Mouse (Mus musculus): ENCODE data around the gene Aak1. TPM values are rescaled to one million over a fixed set of nuclear protein-coding genes. Genes with fewer than 3 reads are reported as not detected.

Aak1 gene
- polyA plus RNA-seq, 1 experiment from 2014 or later: 33.5 TPM

GRCm38 (mm10) chr6:86992349-86992748 is 143.0 kb downstream of the Aak1 start:
- Histone ChIP-seq H3K27ac (ENCODE audit: poor library complexity, severe bottlenecking) (no peak overlapping the region), H3K4me3 (no peak overlapping the region), H3K9me3 (replicated peaks) (no peaks in the 10 kb centered on the region), H3K27me3 (replicated peaks) (no peaks in the 10 kb centered on the region), H3K4me1 (replicated peaks) (peaks cover 57% of the 10 kb centered on the region), H3K4me2 (no peak overlapping the region), H3K9ac (no peak overlapping the region), H3K36me3 (peaks cover 16% of the 10 kb centered on the region)
- no peak for ATAC-seq (ENCODE audit: insufficient number of reproducible peaks, low FRiP score)
- WGBS: 92% methylated on average over 8 of the region's 8 CpGs

GRCm38 (mm10) chr6:86994254-86994653 is 144.9 kb downstream of the Aak1 start:
- Histone ChIP-seq H3K9ac (no peak overlapping the region), H3K27ac (ENCODE audit: poor library complexity, severe bottlenecking) (no peak overlapping the region), H3K27me3 (replicated peaks) (no peaks in the 10 kb centered on the region), H3K4me2 (no peak overlapping the region), H3K4me1 (replicated peaks) (peaks cover 40% of the 10 kb centered on the region), H3K9me3 (replicated peaks) (no peaks in the 10 kb centered on the region), H3K36me3 (peaks cover 29% of the 10 kb centered on the region), H3K4me3 (no peak overlapping the region)
- no peak for ATAC-seq (ENCODE audit: insufficient number of reproducible peaks, low FRiP score)
- WGBS: 64% methylated on average over 4 of the region's 4 CpGs

DNA sequence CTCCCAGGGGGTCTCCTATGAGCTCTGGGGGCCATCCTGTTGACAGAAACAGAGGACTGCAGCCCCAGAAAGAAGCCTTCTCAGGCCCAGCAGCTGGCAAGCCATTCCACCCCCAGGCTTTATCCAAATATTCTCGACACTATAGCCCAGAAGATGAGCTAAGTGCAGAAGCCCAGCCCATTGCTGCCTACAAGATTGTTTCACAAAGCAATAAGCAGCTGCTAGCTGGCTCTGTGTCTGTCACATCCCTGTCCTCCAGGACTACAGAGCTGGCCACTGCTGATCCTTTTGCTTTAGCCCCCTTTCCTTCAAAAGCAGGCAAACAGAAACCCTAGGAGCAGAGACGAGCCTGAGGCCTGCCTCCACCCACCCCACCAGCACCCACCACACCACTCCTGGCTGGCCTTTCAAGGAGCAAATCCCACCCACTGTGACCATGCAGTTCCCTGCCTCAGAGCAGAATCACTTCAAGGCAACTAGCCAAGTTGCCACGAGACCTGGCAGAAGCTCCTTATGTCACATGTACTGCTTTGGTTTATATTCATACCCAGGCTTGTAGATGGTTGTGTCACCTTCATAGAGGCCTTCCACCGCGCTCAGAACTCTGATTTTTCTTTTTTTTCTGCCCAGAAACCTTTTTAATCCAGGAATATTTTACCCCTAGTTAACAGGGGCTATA is 147.5 kb downstream of the Aak1 start:
- Histone ChIP-seq H3K4me1 (replicated peaks) (peaks cover 21% of the 10 kb centered on the region), H3K4me3 (no peak overlapping the region), H3K27ac (ENCODE audit: poor library complexity, severe bottlenecking) (no peak overlapping the region), H3K9ac (no peak overlapping the region), H3K27me3 (replicated peaks) (no peaks in the 10 kb centered on the region), H3K9me3 (replicated peaks) (no peaks in the 10 kb centered on the region), H3K4me2 (no peak overlapping the region), H3K36me3 (peaks cover 32% of the 10 kb centered on the region)
- ATAC-seq (ENCODE audit: insufficient number of reproducible peaks, low FRiP score): no peak
- 82% methylated on average over 5 of the region's 5 CpGs for WGBS

DNA sequence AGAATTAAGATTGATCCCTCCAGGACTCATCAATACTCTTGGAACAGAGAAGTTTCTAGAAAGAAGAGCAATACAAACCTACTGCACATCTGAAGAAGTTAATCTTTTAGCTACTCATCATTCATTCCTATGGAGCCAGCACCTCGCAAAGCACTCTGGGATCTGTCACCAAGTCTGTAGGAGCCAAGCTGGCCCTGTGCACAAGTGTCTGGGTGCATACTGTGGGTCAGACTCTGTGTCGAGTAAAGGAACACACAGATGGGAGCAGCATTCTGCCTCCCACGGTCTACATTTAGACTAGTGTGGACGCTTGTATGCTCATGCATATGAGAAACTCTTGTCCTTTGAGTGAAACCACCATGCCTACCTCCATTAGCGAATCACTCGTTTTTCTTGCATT is 148.0 kb downstream of the Aak1 start:
- no peak overlapping the region for H3K9ac ChIP-seq
- H3K27ac ChIP-seq (ENCODE audit: poor library complexity, severe bottlenecking): no peak overlapping the region
- WGBS: 86% methylated on average over 6 of the region's 6 CpGs
- no peaks in the 10 kb centered on the region for H3K9me3 ChIP-seq (replicated peaks)
- peaks cover 32% of the 10 kb centered on the region for H3K36me3 ChIP-seq
- no peak overlapping the region for H3K4me3 ChIP-seq
- H3K4me2 ChIP-seq: no peak overlapping the region
- ATAC-seq (ENCODE audit: insufficient number of reproducible peaks, low FRiP score): no peak
- H3K27me3 ChIP-seq (replicated peaks): no peaks in the 10 kb centered on the region
- peaks cover 19% of the 10 kb centered on the region for H3K4me1 ChIP-seq (replicated peaks)

DNA sequence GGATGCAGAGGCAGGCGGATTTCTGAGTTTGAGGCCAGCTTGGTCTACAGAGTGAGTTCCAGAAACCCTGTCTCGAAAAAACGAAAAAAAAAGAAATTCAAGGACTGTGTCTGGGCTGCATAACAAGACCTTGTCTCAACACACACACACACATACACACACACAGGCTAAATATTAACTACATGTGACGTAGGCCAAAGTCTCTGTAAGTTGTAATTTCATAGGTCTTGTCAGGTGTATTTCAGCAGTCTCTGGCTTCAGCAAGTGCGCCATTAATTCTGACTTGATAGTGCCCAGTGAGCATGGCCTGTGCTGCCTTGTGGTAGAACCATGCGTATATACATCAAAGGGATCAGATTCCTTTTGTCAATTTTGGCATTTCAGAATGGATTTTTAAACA is 152.7 kb downstream of the Aak1 start:
- peaks cover 6% of the 10 kb centered on the region; the same call in 1 of the 2 replicates for H3K9me3 ChIP-seq (replicated peaks)
- H3K36me3 ChIP-seq: peaks cover 22% of the 10 kb centered on the region
- H3K4me1 ChIP-seq (replicated peaks): peaks cover 8% of the 10 kb centered on the region
- 87% methylated on average over 6 of the region's 6 CpGs for WGBS
- no peak overlapping the region for H3K9ac ChIP-seq
- no peak for ATAC-seq (ENCODE audit: insufficient number of reproducible peaks, low FRiP score)
- H3K4me3 ChIP-seq: no peak overlapping the region
- no peak overlapping the region for H3K4me2 ChIP-seq
- H3K27ac ChIP-seq (ENCODE audit: poor library complexity, severe bottlenecking): no peak overlapping the region
- no peaks in the 10 kb centered on the region for H3K27me3 ChIP-seq (replicated peaks)

DNA sequence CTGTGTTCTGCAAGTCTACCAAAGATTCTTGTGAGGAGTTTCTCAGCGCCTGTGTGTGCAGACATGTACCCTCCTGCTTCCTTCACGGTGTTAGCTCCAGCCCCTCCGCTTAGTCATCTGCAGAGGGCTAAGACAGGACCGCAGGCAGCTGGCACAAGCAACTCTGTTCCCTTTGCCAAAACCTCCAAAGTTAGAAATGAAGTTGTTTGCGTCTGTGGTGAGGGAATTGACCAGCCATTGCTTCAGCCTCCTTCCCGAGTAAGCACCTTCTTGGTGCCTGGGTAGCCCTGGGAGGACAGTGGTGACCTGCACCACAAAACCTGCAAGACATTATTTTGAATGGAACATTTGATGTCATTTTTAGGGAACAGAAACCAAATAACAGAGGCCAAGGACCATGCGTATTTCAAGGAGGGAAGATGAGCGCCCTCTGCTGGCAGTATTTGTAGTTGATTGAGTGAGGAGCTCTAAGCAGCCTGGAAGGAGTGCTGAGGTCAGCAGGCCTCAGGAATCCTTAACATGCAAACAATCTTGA is 153.3 kb downstream of the Aak1 start:
- H3K27me3 ChIP-seq (replicated peaks): no peaks in the 10 kb centered on the region
- peaks cover 7% of the 10 kb centered on the region for H3K4me1 ChIP-seq (replicated peaks)
- no peak overlapping the region for H3K4me2 ChIP-seq
- peaks cover 6% of the 10 kb centered on the region; the same call in 1 of the 2 replicates for H3K9me3 ChIP-seq (replicated peaks)
- peaks cover 17% of the 10 kb centered on the region for H3K36me3 ChIP-seq
- 47% methylated on average over 8 of the region's 8 CpGs for WGBS
- H3K9ac ChIP-seq: no peak overlapping the region
- 0 out of 2 replicates have a peak overlapping the region, but pooled peaks have one; percentile 20 for H3K27ac ChIP-seq (ENCODE audit: poor library complexity, severe bottlenecking)
- peak; percentile 68; the same call in 1 of the 2 replicates for ATAC-seq (ENCODE audit: insufficient number of reproducible peaks, low FRiP score)
- H3K4me3 ChIP-seq: no peak overlapping the region

DNA sequence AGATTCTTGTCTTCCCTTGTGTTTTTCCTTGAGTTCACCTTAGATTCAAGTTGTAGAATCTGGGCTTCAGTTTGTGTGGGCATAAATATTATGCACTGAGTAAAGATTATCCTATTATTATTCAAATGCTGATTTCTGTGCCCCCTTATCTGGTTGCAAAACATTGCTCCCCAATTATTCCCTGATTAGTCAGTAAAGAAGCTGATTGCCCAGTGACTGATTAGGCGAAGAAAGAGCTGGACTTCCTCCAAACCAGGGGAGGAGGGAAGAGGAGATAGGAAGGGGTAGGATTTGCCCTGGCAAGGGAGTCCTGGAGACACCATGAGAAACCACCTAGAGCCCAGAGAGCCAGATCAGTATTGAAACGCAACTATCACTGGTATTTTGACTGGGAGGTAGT is 154.8 kb downstream of the Aak1 start:
- H3K4me2 ChIP-seq: no peak overlapping the region
- H3K9me3 ChIP-seq (replicated peaks): peaks cover 6% of the 10 kb centered on the region; the same call in 1 of the 2 replicates
- H3K27ac ChIP-seq (ENCODE audit: poor library complexity, severe bottlenecking): no peak overlapping the region
- WGBS: 50% methylated on average over 2 of the region's 2 CpGs
- no peak for ATAC-seq (ENCODE audit: insufficient number of reproducible peaks, low FRiP score)
- no peak overlapping the region for H3K9ac ChIP-seq
- H3K4me1 ChIP-seq (replicated peaks): peaks cover 7% of the 10 kb centered on the region
- peaks cover 8% of the 10 kb centered on the region for H3K36me3 ChIP-seq
- H3K27me3 ChIP-seq (replicated peaks): no peaks in the 10 kb centered on the region
- no peak overlapping the region for H3K4me3 ChIP-seq

- Histone ChIP-seq H3K4me1 (replicated peaks) (peaks cover 12% of the 10 kb centered on the region), H3K4me2 (no peak overlapping the region), H3K9me3 (replicated peaks) (peaks cover 6% of the 10 kb centered on the region; the same call in 1 of the 2 replicates), H3K9ac (no peak overlapping the region), H3K4me3 (no peak overlapping the region), H3K27me3 (replicated peaks) (no peaks in the 10 kb centered on the region), H3K36me3 (peaks cover 5% of the 10 kb centered on the region; the same call in 1 of the 2 replicates), H3K27ac (ENCODE audit: poor library complexity, severe bottlenecking) (no peak overlapping the region)
- ATAC-seq (ENCODE audit: insufficient number of reproducible peaks, low FRiP score): no peak
Observed at GRCm38 (mm10) chr6:87005577-87005976, 156.3 kb downstream of the Aak1 start.

DNA sequence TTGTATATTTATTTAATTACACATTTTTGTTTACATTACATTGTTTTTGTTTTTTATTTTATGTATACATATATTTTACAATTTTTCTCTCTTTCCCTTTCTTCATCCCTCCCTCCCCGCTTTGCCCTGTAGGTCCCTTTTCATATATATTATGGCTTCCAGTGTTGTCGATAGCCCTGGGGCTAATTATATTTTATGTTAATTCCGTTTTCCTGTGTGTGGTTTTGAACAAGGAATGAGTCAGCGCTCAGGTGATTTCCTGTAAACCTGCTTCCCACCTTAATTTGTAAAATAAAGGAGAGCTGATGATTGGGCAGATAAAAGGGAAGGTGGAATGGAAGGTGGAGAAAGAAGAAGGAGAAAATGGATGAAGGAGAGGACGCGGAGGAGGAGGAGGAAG is 159.6 kb downstream of the Aak1 start, which contains the start of gene Nfu1:
TSS of gene Nfu1 (plus strand) at position 350 of the 400 bp plus-strand sequence.
- Histone ChIP-seq H3K27me3 (replicated peaks) (no peaks in the 10 kb centered on the region), H3K36me3 (peaks cover 15% of the 10 kb centered on the region), H3K4me1 (replicated peaks) (peaks cover 7% of the 10 kb centered on the region), H3K4me2 (peak within 1 kb of the TSS; percentile 69), H3K9ac (peak within 1 kb of the TSS; percentile 98), H3K27ac (ENCODE audit: poor library complexity, severe bottlenecking) (peak within 1 kb of the TSS; percentile 98), H3K9me3 (replicated peaks) (peaks cover 6% of the 10 kb centered on the region; the same call in 1 of the 2 replicates), H3K4me3 (peak within 1 kb of the TSS; percentile 98)
- no peak for ATAC-seq (ENCODE audit: insufficient number of reproducible peaks, low FRiP score)
- 78% methylated on average over 6 of the region's 6 CpGs for WGBS

- peaks cover 19% of the 10 kb centered on the region for H3K36me3 ChIP-seq
- peaks cover 2% of the 10 kb centered on the region; the same call in 1 of the 2 replicates for H3K9me3 ChIP-seq (replicated peaks)
- WGBS: under 1% methylated on average over 36 of the region's 36 CpGs
Observed at GRCm38 (mm10) chr6:87009692-87010328, 160.5 kb downstream of the Aak1 start.

DNA sequence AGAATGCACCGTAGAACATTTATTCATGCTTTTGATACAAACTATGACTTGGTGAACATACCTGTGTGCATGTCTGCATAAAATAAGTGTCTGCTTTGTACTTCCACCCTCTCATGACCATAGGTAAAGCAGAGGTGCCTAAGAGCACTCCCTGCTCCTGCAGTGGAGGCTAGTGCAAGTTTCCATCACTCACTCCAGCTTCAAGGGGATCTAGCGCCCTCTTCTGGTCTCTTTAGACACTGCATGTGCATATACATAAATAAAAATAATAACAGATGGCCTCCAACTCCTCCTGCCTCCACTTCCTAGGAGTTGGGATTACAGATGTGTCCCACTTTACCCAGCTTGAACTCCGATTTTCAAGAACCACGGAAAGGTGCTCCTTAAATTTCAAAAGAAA is 167.6 kb downstream of the Aak1 start:
- no peaks in the 10 kb centered on the region for H3K27me3 ChIP-seq (replicated peaks)
- no peak overlapping the region for H3K4me3 ChIP-seq
- no peak overlapping the region for H3K27ac ChIP-seq (ENCODE audit: poor library complexity, severe bottlenecking)
- H3K36me3 ChIP-seq: peaks cover 74% of the 10 kb centered on the region
- H3K9me3 ChIP-seq (replicated peaks): peaks cover 8% of the 10 kb centered on the region
- no peaks in the 10 kb centered on the region for H3K4me1 ChIP-seq (replicated peaks)
- no peak overlapping the region for H3K9ac ChIP-seq
- WGBS: 58% methylated on average over 4 of the region's 4 CpGs
- no peak overlapping the region for H3K4me2 ChIP-seq
- no peak for ATAC-seq (ENCODE audit: insufficient number of reproducible peaks, low FRiP score)

More at GRCm38 (mm10) chr6:87009692-87010328, 160.5 kb downstream of the Aak1 start:
- Histone ChIP-seq H3K4me1 (replicated peaks) (peaks cover 7% of the 10 kb centered on the region), H3K27ac (ENCODE audit: poor library complexity, severe bottlenecking) (peak overlapping the region; percentile 98), H3K4me2 (peak overlapping the region; percentile 69), H3K9ac (peak overlapping the region; percentile 98), H3K4me3 (peak overlapping the region; percentile 98), H3K27me3 (replicated peaks) (no peaks in the 10 kb centered on the region)
- ATAC-seq (ENCODE audit: insufficient number of reproducible peaks, low FRiP score): peak; percentile 96

All from heart, embryonic 12.5 days (tissue).